Mouse (Mus musculus) spleen, postnatal 10 days (tissue): ENCODE data around the gene Psmb5.

Source experiments
- DNase-seq, 2 experiments: peaks; one replicate each; pipeline ENCODE4 v3.0.0; 2021 to 2022; ENCODE audit warnings: low spot score in 2 of 2

The Psmb5 gene

GRCm38 (mm10) chr14:54617897-54618365, at the start of gene Psmb5:
Psmb5 (minus strand) TSS chr14:54618022.
- peak; percentile 88 to 92 for DNase-seq

- DNase-seq = no peak
Measured at GRCm38 (mm10) chr14:54664477-54665222, 46.8 kb upstream of the Psmb5 start.

GRCm38 (mm10) chr14:54660009-54660408, 42.2 kb upstream of the Psmb5 start:
- DNase-seq = no peak

GRCm38 (mm10) chr14:54653496-54653895, 35.7 kb upstream of the Psmb5 start:
- DNase-seq = peak; percentile 69 to 85

GRCm38 (mm10) chr14:54652787-54653186, 35.0 kb upstream of the Psmb5 start:
- DNase-seq = no peak

- DNase-seq = no peak
Measured at GRCm38 (mm10) chr14:54651556-54651955, 33.7 kb upstream of the Psmb5 start.

GRCm38 (mm10) chr14:54650621-54651454, 33.0 kb upstream of the Psmb5 start:
- DNase-seq = peak; percentile 81 to 92

GRCm38 (mm10) chr14:54647900-54648299, 30.1 kb upstream of the Psmb5 start:
- DNase-seq = no peak

GRCm38 (mm10) chr14:54646898-54647636, 29.2 kb upstream of the Psmb5 start:
- no peak for DNase-seq

GRCm38 (mm10) chr14:54646455-54646854, 28.6 kb upstream of the Psmb5 start:
- DNase-seq = no peak

GRCm38 (mm10) chr14:54644294-54644693, 26.5 kb upstream of the Psmb5 start:
- DNase-seq = no peak

- DNase-seq = no peak
Measured at GRCm38 (mm10) chr14:54643011-54643410, 25.2 kb upstream of the Psmb5 start.

GRCm38 (mm10) chr14:54642224-54642944, 24.6 kb upstream of the Psmb5 start:
- no peak for DNase-seq

GRCm38 (mm10) chr14:54641305-54641969, 23.6 kb upstream of the Psmb5 start, which contains the start of gene Cdh24:
Cdh24 (minus strand) TSS chr14:54641364.
- peak; percentile 91 to 92 for DNase-seq

- DNase-seq = no peak
Measured at GRCm38 (mm10) chr14:54640946-54641304, 23.1 kb upstream of the Psmb5 start, which contains the start of gene Gm17606. Gm17606 (plus strand) TSS chr14:54640952.

- no peak for DNase-seq
Measured at GRCm38 (mm10) chr14:54640121-54640520, 22.3 kb upstream of the Psmb5 start.

GRCm38 (mm10) chr14:54638210-54638609, 20.4 kb upstream of the Psmb5 start:
- DNase-seq = no peak

- DNase-seq = peak; percentile 63 to 78
Measured at GRCm38 (mm10) chr14:54636954-54637353, 19.1 kb upstream of the Psmb5 start.

- no peak for DNase-seq
Measured at GRCm38 (mm10) chr14:54634182-54634581, 16.4 kb upstream of the Psmb5 start.

GRCm38 (mm10) chr14:54632252-54632651, 14.4 kb upstream of the Psmb5 start:
- DNase-seq = no peak

GRCm38 (mm10) chr14:54631240-54631599, 13.4 kb upstream of the Psmb5 start:
- DNase-seq = no peak
